Mouse (Mus musculus): ENCODE measurements around the gene Lrrc66. TPM values are rescaled to one million over a fixed set of nuclear protein-coding genes. Genes with fewer than 3 reads are reported as not detected.

Lrrc66 gene
- total RNA-seq, 1 experiment: not detected

DNA sequence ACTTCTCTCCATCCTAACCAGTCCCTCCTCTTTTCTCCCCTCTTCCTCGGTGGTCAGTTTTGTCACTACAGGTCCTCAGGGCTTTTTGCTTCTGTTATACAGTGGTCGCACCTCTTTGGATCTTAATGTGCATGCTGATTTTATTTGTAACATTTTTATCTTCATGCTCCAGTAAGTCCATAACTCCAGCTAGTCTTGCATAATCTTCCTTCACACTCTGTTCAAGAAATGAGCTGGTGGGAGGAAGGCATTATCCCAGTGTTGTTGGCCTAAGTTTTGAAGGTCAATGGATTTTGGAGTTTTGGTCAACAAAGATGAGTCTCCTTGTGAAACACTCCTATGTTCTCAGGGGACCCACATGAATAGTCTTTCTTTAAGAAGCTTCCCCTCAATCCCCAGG is 35.6 kb upstream of the Lrrc66 start:
- H3K9me3 ChIP-seq (ENCODE audit: control insufficient read depth, insufficient read depth, low read depth, low read length): no peaks in the 10 kb centered on the region
- H3K4me3 ChIP-seq (ENCODE audit: insufficient read depth in 1 of 2, low read depth in 1 of 2, low read length in 2 of 2, poor library complexity in 1 of 2, severe bottlenecking in 1 of 2): no peak overlapping the region
- no peak overlapping the region for H3K9ac ChIP-seq (ENCODE audit: insufficient read depth, low read depth, low read length, poor library complexity, severe bottlenecking)
- H3K36me3 ChIP-seq (ENCODE audit: control insufficient read depth, insufficient read depth, low read length, poor library complexity, severe bottlenecking): no peaks in the 10 kb centered on the region
- no peak overlapping the region for H3K27ac ChIP-seq (ENCODE audit: insufficient read depth, low read depth, low read length, poor library complexity, severe bottlenecking)
- TF ChIP-seq CHD2 (IDR thresholded peaks at IDR 0.05; ENCODE audit: low read depth, low read length): no peak
- TF ChIP-seq ZC3H11A (IDR thresholded peaks at IDR 0.05; ENCODE audit: borderline replicate concordance, low read depth, low read length): no peak
- TF ChIP-seq HCFC1 (IDR thresholded peaks at IDR 0.05; ENCODE audit: borderline replicate concordance, insufficient read depth, low read length): no peak
- no peak for TF ChIP-seq MAFK (IDR thresholded peaks at IDR 0.05; ENCODE audit: insufficient read depth, low read depth, low read length)
- TF ChIP-seq ZNF384 (IDR thresholded peaks at IDR 0.05; ENCODE audit: low read depth, low read length): no peak
- no peak for DNase-seq (ENCODE audit: low read depth, low spot score)
- H3K4me1 ChIP-seq (ENCODE audit: control insufficient read depth in 2 of 2, insufficient read depth in 2 of 2, low read length in 2 of 2, poor library complexity in 1 of 2): no peaks in the 10 kb centered on the region
- in situ Hi-C loops (cut with MboI; ENCODE audit: low sequenced_read_pairs in 2 of 2, unreplicated experiment in 2 of 2): no loop called here

GRCm38 (mm10) chr5:73666695-73667094 is 34.4 kb upstream of the Lrrc66 start:
- H3K4me1 ChIP-seq (ENCODE audit: control insufficient read depth in 2 of 2, insufficient read depth in 2 of 2, low read length in 2 of 2, poor library complexity in 1 of 2): no peaks in the 10 kb centered on the region
- DNase-seq (ENCODE audit: low read depth, low spot score): no peak
- in situ Hi-C loops (cut with MboI; ENCODE audit: low sequenced_read_pairs in 2 of 2, unreplicated experiment in 2 of 2): no loop called here
- no peak overlapping the region for H3K4me3 ChIP-seq (ENCODE audit: insufficient read depth in 1 of 2, low read depth in 1 of 2, low read length in 2 of 2, poor library complexity in 1 of 2, severe bottlenecking in 1 of 2)
- no peak overlapping the region for H3K27ac ChIP-seq (ENCODE audit: insufficient read depth, low read depth, low read length, poor library complexity, severe bottlenecking)
- TF ChIP-seq MAFK (IDR thresholded peaks at IDR 0.05; ENCODE audit: insufficient read depth, low read depth, low read length) (no peak), HCFC1 (IDR thresholded peaks at IDR 0.05; ENCODE audit: borderline replicate concordance, insufficient read depth, low read length) (no peak), ZNF384 (IDR thresholded peaks at IDR 0.05; ENCODE audit: low read depth, low read length) (no peak), ZC3H11A (IDR thresholded peaks at IDR 0.05; ENCODE audit: borderline replicate concordance, low read depth, low read length) (no peak), CHD2 (IDR thresholded peaks at IDR 0.05; ENCODE audit: low read depth, low read length) (no peak)
- H3K9me3 ChIP-seq (ENCODE audit: control insufficient read depth, insufficient read depth, low read depth, low read length): no peaks in the 10 kb centered on the region
- no peaks in the 10 kb centered on the region for H3K36me3 ChIP-seq (ENCODE audit: control insufficient read depth, insufficient read depth, low read length, poor library complexity, severe bottlenecking)
- no peak overlapping the region for H3K9ac ChIP-seq (ENCODE audit: insufficient read depth, low read depth, low read length, poor library complexity, severe bottlenecking)

DNA sequence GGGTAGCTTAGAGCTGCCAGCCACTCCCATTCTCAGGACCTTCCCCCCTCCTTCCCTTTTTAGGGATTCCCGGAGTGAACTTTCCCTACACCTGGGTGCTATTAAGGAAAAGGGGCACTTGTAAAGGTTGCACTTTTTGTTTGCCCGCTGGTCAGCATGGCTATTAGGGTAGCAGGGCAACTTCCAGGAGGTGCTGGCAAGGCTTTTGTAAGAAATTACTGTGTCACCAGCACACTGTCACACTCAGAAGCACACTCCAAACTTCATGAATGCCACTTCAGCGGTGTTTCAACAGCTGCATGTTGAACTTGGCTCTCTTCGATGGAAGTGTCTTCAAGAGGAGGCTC is 19.5 kb upstream of the Lrrc66 start:
- no peak overlapping the region for H3K9ac ChIP-seq (ENCODE audit: insufficient read depth, low read depth, low read length, poor library complexity, severe bottlenecking)
- H3K36me3 ChIP-seq (ENCODE audit: control insufficient read depth, insufficient read depth, low read length, poor library complexity, severe bottlenecking): no peaks in the 10 kb centered on the region
- H3K9me3 ChIP-seq (ENCODE audit: control insufficient read depth, insufficient read depth, low read depth, low read length): no peaks in the 10 kb centered on the region
- DNase-seq (ENCODE audit: low read depth, low spot score): no peak
- H3K4me1 ChIP-seq (ENCODE audit: control insufficient read depth in 2 of 2, insufficient read depth in 2 of 2, low read length in 2 of 2, poor library complexity in 1 of 2): peaks cover 0 to 4% of the 10 kb centered on the region in 2 experiments; a peak in 1 of 4 replicates
- no peak overlapping the region for H3K4me3 ChIP-seq (ENCODE audit: insufficient read depth in 1 of 2, low read depth in 1 of 2, low read length in 2 of 2, poor library complexity in 1 of 2, severe bottlenecking in 1 of 2)
- H3K27ac ChIP-seq (ENCODE audit: insufficient read depth, low read depth, low read length, poor library complexity, severe bottlenecking): no peak overlapping the region
- in situ Hi-C loops (cut with MboI; ENCODE audit: low sequenced_read_pairs in 2 of 2, unreplicated experiment in 2 of 2): no loop called here
- TF ChIP-seq HCFC1 (IDR thresholded peaks at IDR 0.05; ENCODE audit: borderline replicate concordance, insufficient read depth, low read length): no peak
- no peak for TF ChIP-seq CHD2 (IDR thresholded peaks at IDR 0.05; ENCODE audit: low read depth, low read length)
- TF ChIP-seq MAFK (IDR thresholded peaks at IDR 0.05; ENCODE audit: insufficient read depth, low read depth, low read length): no peak
- no peak for TF ChIP-seq ZNF384 (IDR thresholded peaks at IDR 0.05; ENCODE audit: low read depth, low read length)
- no peak for TF ChIP-seq ZC3H11A (IDR thresholded peaks at IDR 0.05; ENCODE audit: borderline replicate concordance, low read depth, low read length)

GRCm38 (mm10) chr5:73651061-73651854 is 18.9 kb upstream of the Lrrc66 start, which contains the start of gene Spata18:
Gene Spata18, plus strand, starts transcription at chr5:73651379.
- TF ChIP-seq HCFC1 (IDR thresholded peaks at IDR 0.05; ENCODE audit: borderline replicate concordance, insufficient read depth, low read length): no peak
- TF ChIP-seq ZNF384 (IDR thresholded peaks at IDR 0.05; ENCODE audit: low read depth, low read length): no peak
- no peak for TF ChIP-seq CHD2 (IDR thresholded peaks at IDR 0.05; ENCODE audit: low read depth, low read length)
- TF ChIP-seq MAFK (IDR thresholded peaks at IDR 0.05; ENCODE audit: insufficient read depth, low read depth, low read length): no peak
- TF ChIP-seq ZC3H11A (IDR thresholded peaks at IDR 0.05; ENCODE audit: borderline replicate concordance, low read depth, low read length): no peak
- peak within 1 kb of the TSS; percentile 58 to 60 for H3K4me3 ChIP-seq (ENCODE audit: insufficient read depth in 1 of 2, low read depth in 1 of 2, low read length in 2 of 2, poor library complexity in 1 of 2, severe bottlenecking in 1 of 2)
- no peaks in the 10 kb centered on the region for H3K9me3 ChIP-seq (ENCODE audit: control insufficient read depth, insufficient read depth, low read depth, low read length)
- no peaks in the 10 kb centered on the region for H3K36me3 ChIP-seq (ENCODE audit: control insufficient read depth, insufficient read depth, low read length, poor library complexity, severe bottlenecking)
- no peak for DNase-seq (ENCODE audit: low read depth, low spot score)
- peaks cover 0 to 4% of the 10 kb centered on the region in 2 experiments; a peak in 1 of 4 replicates for H3K4me1 ChIP-seq (ENCODE audit: control insufficient read depth in 2 of 2, insufficient read depth in 2 of 2, low read length in 2 of 2, poor library complexity in 1 of 2)
- H3K27ac ChIP-seq (ENCODE audit: insufficient read depth, low read depth, low read length, poor library complexity, severe bottlenecking): no peak within 1 kb of the TSS
- H3K9ac ChIP-seq (ENCODE audit: insufficient read depth, low read depth, low read length, poor library complexity, severe bottlenecking): 0 out of 2 replicates have a peak within 1 kb of the TSS, but pooled peaks have one; percentile 31
- in situ Hi-C loops (cut with MboI; ENCODE audit: low sequenced_read_pairs in 2 of 2, unreplicated experiment in 2 of 2): no loop called here

Measured in ES-E14 (cell line).